Mouse (Mus musculus) cortical plate, adult 2 months (tissue): ENCODE results near the gene Psmc5. TPM values are rescaled to one million over a fixed set of nuclear protein-coding genes. Genes with fewer than 3 reads are reported as not detected.
A peak's percentile ranks its signal among the peaks of the same experiment; 100 is the strongest.

Experiments
- H3K27ac ChIP-seq: fragments of 200-500 bp; 2 replicates; pipeline ENCODE4 v1.5.1; 2012; ENCODE audit warnings: low read length, control low read depth, inconsistent platforms; ENCODE audit not compliant: insufficient read depth
- H3K4me1 ChIP-seq: fragments of 200-500 bp; 2 replicates; pipeline ENCODE4 v1.6.1; 2011; ENCODE audit warnings: low read length; ENCODE audit not compliant: control insufficient read depth, insufficient read depth
- H3K4me3 ChIP-seq: fragments of 200-500 bp; 2 replicates; pipeline ENCODE4 v1.5.1; 2011; ENCODE audit warnings: mild to moderate bottlenecking, low read length, control low read depth; ENCODE audit not compliant: insufficient read depth
- CTCF ChIP-seq: fragments of 200-500 bp; IDR thresholded peaks from 2 replicates; pipeline ENCODE4 v1.5.1; 2011; ENCODE audit warnings: mild to moderate bottlenecking, control low read depth, low read length; ENCODE audit not compliant: insufficient read depth; ENCODE audit errors: extremely low read depth
- POLR2A ChIP-seq: fragments of 200-500 bp; IDR thresholded peaks from 2 replicates; pipeline ENCODE4 v1.6.1; 2011; ENCODE audit warnings: mild to moderate bottlenecking, low read length, control low read depth; ENCODE audit not compliant: insufficient read depth; ENCODE audit errors: extremely low read depth
- polyA plus RNA-seq: library from polyadenylated mRNA; depleted of rRNA; stranded (reverse); fragments of >200 nt; gene quantifications from 2 replicates; pipeline ENCODE4 v1.2.3, GENCODE M21; 2012; rRNA removed

Psmc5 gene
- polyA plus RNA-seq, 1 experiment, result 244 TPM

DNA sequence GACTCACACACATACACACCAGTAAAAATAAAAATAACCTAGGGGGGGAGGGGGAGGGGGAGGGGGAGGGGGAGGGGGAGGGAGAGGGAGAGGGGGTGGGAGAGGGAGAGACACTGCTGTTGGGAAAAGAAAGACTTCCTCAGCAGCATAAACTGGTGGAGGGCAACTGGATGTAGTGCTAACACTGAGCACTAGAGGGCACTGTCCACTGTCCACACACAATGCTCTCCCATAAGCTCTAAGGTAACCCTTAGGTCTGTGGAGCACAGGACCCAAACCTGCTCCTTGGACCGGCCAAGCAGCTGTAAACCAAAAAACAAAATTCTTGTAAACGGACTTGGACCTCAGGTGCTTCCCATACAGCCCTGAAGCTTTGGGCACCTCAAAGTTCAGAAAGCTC is 46.7 kb downstream of the Psmc5 start:
- H3K4me3 ChIP-seq, result no peak overlapping the region
- no peak for TF ChIP-seq POLR2A
- peak; percentile 97 for TF ChIP-seq CTCF
- no peak overlapping the region for H3K27ac ChIP-seq
- H3K4me1 ChIP-seq, result no peaks in the 10 kb centered on the region

- no peak overlapping the region for H3K4me3 ChIP-seq
- no peaks in the 10 kb centered on the region for H3K4me1 ChIP-seq
- TF ChIP-seq POLR2A (no peak), CTCF (no peak)
- H3K27ac ChIP-seq, result no peak overlapping the region
These were observed 49.6 kb downstream of the Psmc5 start for GRCm38 (mm10) chr11:106305348-106306064.

GRCm38 (mm10) chr11:106306065-106306385 is 50.1 kb downstream of the Psmc5 start:
- TF ChIP-seq CTCF (no peak), POLR2A (no peak)
- H3K27ac ChIP-seq, result no peak overlapping the region
- H3K4me3 ChIP-seq, result no peak overlapping the region
- no peaks in the 10 kb centered on the region for H3K4me1 ChIP-seq

GRCm38 (mm10) chr11:106306758-106307157 is 50.8 kb downstream of the Psmc5 start:
- no peaks in the 10 kb centered on the region for H3K4me1 ChIP-seq
- no peak overlapping the region for H3K27ac ChIP-seq
- no peak for TF ChIP-seq POLR2A
- H3K4me3 ChIP-seq, result no peak overlapping the region

- TF ChIP-seq CTCF (no peak), POLR2A (no peak)
- Histone ChIP-seq H3K4me1 (no peaks in the 10 kb centered on the region), H3K27ac (no peak overlapping the region), H3K4me3 (no peak overlapping the region)
These were observed 51.5 kb downstream of the Psmc5 start for GRCm38 (mm10) chr11:106307432-106307831.

GRCm38 (mm10) chr11:106308162-106308561 is 52.2 kb downstream of the Psmc5 start:
- Histone ChIP-seq H3K4me3 (no peak overlapping the region), H3K27ac (no peak overlapping the region), H3K4me1 (no peaks in the 10 kb centered on the region)
- no peak for TF ChIP-seq POLR2A
- no peak for TF ChIP-seq CTCF

DNA sequence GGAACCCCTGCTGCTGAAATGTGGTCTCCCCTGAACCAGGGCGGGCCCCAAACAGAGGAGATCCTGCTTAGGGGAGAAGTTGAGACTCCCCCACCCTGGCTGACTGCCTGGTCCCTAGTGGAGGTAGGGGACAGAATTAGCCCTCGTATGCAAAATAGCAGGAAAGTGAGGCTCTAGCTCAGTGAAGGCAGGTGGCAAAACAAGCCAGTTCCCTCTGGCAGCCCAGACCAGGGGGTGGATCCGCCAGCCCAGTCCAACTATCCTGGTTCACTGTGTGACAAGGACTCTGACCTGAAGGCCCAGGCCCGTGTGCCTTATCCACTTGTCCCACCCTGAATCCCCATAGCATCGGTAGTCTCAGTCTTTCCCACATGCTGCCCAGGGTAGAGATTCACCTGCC is 54.2 kb downstream of the Psmc5 start:
- TF ChIP-seq CTCF (no peak), POLR2A (no peak)

More for the DNA sequence above, 54.2 kb downstream of the Psmc5 start:
- Histone ChIP-seq H3K27ac (no peak overlapping the region), H3K4me3 (no peak overlapping the region), H3K4me1 (no peaks in the 10 kb centered on the region)

Other genes with a start within 250 kb of the Psmc5 start
- 1.4 and 1.5 TPM in 2 replicates for gene Kcnh6, start 248.0 kb upstream of the Psmc5 start, polyA plus RNA-seq
- 111 and 115 TPM in 2 replicates for gene Dcaf7, start 219.3 kb upstream of the Psmc5 start, polyA plus RNA-seq
- gene Taco1, start 190.1 kb upstream of the Psmc5 start, polyA plus RNA-seq, result 11.9 and 12.4 TPM in 2 replicates
- gene Map3k3, start 171.5 kb upstream of the Psmc5 start, polyA plus RNA-seq, result 32.3 and 33.2 TPM in 2 replicates
- not detected in 2 replicates for gene Gm10840, start 95.3 kb upstream of the Psmc5 start, polyA plus RNA-seq
- gene Limd2, start 95.3 kb upstream of the Psmc5 start, polyA plus RNA-seq, result 86.0 and 102 TPM in 2 replicates
- gene Strada, start 54.0 kb upstream of the Psmc5 start, polyA plus RNA-seq, result 51.9 and 55.2 TPM in 2 replicates
- 68.3 and 83.3 TPM in 2 replicates for gene Ccdc47, start 39.8 kb upstream of the Psmc5 start, polyA plus RNA-seq
- gene Ddx42, start 39.2 kb upstream of the Psmc5 start, polyA plus RNA-seq, result 41.6 and 43.7 TPM in 2 replicates
- gene Ftsj3, start 75 bp upstream of the Psmc5 start, polyA plus RNA-seq, result 23.8 and 24.6 TPM in 2 replicates
- gene Smarcd2, start 16.8 kb downstream of the Psmc5 start, polyA plus RNA-seq, result 32.3 and 33.8 TPM in 2 replicates
- gene Tcam1, start 20.5 kb downstream of the Psmc5 start, polyA plus RNA-seq, result 0.11 and 0.13 TPM in 2 replicates
- gene Gh, start 45.7 kb downstream of the Psmc5 start, polyA plus RNA-seq, result not detected in 2 replicates
- 0.44 and 0.87 TPM in 2 replicates for gene Cd79b, start 58.6 kb downstream of the Psmc5 start, polyA plus RNA-seq
- 0.02 and 0.04 TPM in 2 replicates for gene Scn4a, start 97.1 kb downstream of the Psmc5 start, polyA plus RNA-seq
- gene Prr29, start 109.3 kb downstream of the Psmc5 start, polyA plus RNA-seq, result 0.28 and 0.88 TPM in 2 replicates
- gene Icam2, start 131.9 kb downstream of the Psmc5 start, polyA plus RNA-seq, result 6.8 and 9.5 TPM in 2 replicates
- gene Ern1, start 231.7 kb downstream of the Psmc5 start, polyA plus RNA-seq, result 6.2 and 6.5 TPM in 2 replicates